Mouse (Mus musculus) naive thymus-derived CD4-positive, alpha-beta T cell, adult 2 months (primary cell): Measurements from ENCODE around the gene Gm4305.
"Not testable (repeated sequence)": the region's sequence is repeated elsewhere in the genome, so short reads cannot be mapped to it uniquely, and the experiment has no call there.

Source experiments
- DNase-seq: peaks from one replicate; pipeline ENCODE4 v3.0.0-alpha.2; 2011; ENCODE audit warnings: low read depth

Gene Gm4305

GRCm38 (mm10) chr10:100350793-100351192, at the start of gene Gm4305:
Gm4305 (plus strand) TSS chr10:100351093.
- not testable (repeated sequence) for DNase-seq

- DNase-seq: not testable (repeated sequence)
Observed at GRCm38 (mm10) chr10:100335376-100335775, 15.5 kb upstream of the Gm4305 start, which contains the start of gene Gm4301. Gm4301 (plus strand) TSS chr10:100335676.

- not testable (repeated sequence) for DNase-seq
Observed at GRCm38 (mm10) chr10:100340536-100340935, 10.4 kb upstream of the Gm4305 start, which contains the start of gene Gm4302. Gm4302 (plus strand) TSS chr10:100340836.

- not testable (repeated sequence) for DNase-seq
Observed at GRCm38 (mm10) chr10:100345672-100346071, 5.2 kb upstream of the Gm4305 start, which contains the start of gene Gm4303. Gm4303 (plus strand) TSS chr10:100345972.

- not testable (repeated sequence) for DNase-seq
Observed at GRCm38 (mm10) chr10:100356841-100357240, 5.9 kb downstream of the Gm4305 start.

DNA sequence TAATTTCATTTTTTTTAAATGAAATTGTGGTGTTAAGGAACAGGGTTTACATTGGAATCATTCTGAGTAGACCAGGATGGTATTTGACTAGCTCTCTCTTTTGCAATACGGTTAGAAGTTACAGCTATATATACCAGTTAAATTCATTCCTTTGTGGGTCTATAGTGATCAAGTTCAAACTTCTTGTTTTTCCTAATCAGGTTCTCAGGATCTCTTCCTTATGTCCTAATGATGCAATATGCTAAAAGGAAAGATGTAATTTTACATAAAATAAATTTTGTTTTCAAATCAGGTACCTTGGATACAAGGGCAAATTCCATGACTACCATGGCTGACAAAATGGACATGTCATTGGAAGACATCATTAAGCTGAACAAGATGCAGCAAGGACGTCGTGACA, 10.1 kb downstream of the Gm4305 start, which contains the start of gene Gm4307:
Gm4307 (plus strand) TSS at position 301 of the 400 bp plus-strand sequence.
- not testable (repeated sequence) for DNase-seq

DNA sequence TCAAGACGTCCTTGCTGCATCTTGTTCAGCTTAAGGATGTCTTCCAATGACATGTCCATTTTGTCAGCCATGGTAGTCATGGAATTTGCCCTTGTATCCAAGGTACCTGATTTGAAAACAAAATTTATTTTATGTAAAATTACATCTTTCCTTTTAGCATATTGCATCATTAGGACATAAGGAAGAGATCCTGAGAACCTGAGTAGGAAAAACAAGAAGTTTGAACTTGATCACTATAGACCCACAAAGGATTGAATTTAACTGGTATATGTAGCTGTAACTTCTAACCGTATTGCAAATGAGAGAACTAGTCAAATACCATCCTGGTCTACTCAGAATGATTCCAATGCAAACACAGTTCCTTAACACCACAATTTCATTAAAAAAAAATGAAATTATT, 31.6 kb downstream of the Gm4305 start, which contains the start of gene Gm4312:
Gm4312 (minus strand) TSS at position 101 of the 400 bp plus-strand sequence.
- DNase-seq: not testable (repeated sequence)
